Mouse (Mus musculus) right cerebral cortex, adult 18-20 months (tissue): ENCODE measurements at regions not wholly inside any gene's neighbourhood (a gene's known extent, or its start where the extent isn't known, plus 50 kb on each side); places are given as distances from the start of the nearest gene placed in this dataset.

ENCODE experiments used
- DNase-seq: peaks from one replicate; pipeline ENCODE4 v3.0.0; 2022; ENCODE audit warnings: mixed read lengths

DNA sequence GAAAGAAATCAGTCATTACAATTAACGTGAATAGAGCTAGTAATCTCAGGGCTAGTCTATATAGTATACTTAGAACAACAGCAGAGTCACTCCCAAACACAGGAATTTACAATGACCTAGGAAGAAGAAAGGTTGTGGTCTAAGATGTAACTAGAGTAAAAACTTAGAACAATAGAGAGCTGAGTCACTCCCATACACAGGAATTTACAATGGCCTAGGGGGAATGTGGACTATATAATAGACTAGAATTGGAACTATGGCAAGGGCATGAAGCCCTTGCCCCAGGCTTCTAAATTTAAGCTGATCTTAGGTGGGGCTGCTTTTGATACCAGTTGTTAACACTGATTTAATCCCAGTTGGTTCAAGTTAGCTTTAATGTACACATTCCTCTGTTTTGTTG is 1956.9 kb upstream of the Cdh20 start:
- DNase-seq, result no peak

DNA sequence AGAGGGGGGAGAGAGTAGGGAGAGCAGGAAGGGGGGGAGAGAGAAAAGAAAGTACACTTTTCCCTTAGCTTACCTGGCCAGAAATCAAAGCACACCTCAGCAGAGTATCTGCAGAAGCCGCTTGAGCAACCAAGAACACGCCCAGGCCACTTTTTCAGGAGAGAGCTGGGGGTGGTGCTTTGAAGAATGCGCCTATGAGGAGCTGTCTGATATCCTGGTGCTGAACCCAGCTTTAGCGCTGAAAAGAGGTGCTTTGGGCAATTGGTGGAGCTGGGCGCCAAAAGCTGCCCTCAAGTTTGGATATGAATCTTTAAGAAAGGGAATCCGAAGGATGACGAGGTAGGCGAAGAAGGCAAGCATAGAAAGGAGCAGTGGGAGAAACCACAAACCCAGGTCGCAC is 1943.3 kb upstream of the Cdh20 start:
- DNase-seq, result no peak

- no peak for DNase-seq
These were observed 1905.9 kb upstream of the Cdh20 start for GRCm38 (mm10) chr1:102862418-102862817.

DNA sequence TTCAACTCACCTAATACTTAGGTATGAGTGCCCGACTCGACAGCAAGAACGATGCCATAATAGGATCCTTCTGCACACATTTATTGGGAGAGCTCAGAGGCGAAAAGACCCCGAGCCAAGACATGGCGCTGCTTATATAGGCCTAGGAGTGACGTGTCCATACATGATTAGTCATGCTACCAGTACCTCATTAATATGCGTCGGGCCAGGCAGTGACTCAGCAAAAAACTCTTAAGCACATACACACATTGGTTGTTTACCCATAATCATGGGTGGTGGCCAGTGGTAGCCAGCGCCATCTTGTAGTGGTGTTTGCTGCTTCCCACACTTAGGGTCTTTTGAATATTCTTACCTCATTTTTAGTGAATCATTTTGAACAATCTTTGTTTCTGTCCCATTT is 1889.2 kb upstream of the Cdh20 start:
- no peak for DNase-seq

GRCm38 (mm10) chr1:102899174-102899573 is 1869.2 kb upstream of the Cdh20 start:
- peak; percentile 6 for DNase-seq

GRCm38 (mm10) chr1:102923150-102923549 is 1845.2 kb upstream of the Cdh20 start:
- no peak for DNase-seq
